11 mouse cellular contexts compared by ENCODE assay signal in the genomic region with DNA sequence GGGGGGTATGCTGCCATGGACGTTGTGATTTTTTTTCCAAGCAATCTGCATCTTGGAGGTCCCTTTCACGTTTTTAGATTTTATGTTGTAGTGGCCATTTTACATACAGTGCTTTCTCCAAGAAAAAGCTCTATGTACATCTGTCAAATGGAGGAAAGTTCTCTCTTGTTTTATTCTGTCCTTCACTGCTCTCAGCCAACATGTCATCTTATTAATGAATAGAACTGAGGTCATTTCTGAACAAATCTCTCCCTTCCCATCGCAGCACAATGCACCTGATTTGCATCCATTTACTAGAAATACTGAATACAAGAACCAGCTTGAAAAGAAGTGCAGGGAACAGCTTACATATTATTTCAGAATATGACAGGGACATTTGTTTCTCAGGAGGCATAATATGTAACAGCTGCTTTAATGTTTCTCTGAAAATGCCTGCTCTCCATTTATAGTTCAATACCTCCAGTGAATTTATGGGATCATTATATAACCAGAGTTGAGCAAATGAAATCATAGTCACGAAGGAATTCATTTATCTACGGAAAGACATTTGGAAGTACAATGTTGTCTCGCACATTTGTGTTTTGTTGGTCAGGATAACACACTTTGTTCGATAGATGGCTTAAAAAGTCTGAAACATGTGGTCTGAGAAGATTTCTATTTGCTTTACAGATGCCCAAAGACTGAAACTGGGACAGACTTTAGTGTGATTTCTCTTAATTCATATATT.
DNase-seq lines count a peak whose midpoint lies in the region; ATAC-seq and TF ChIP-seq lines count a peak whose summit lies in the region.
"Had no signal": no experiment of that assay in that cellular context is flagged by ENCODE, and none has a peak within 500 bp of the region (broad histone marks: within the 10 kb centered on the region; RNA-seq: fewer than 3 reads in every experiment).

No protein-coding gene starts in this region.

- H3K27me3 ChIP-seq in embryonic facial prominence, embryonic 11.5 days (ENCODE audit: control insufficient read depth, insufficient read depth, low read length) = no peaks in the 10 kb centered on the region
- H3K27me3 ChIP-seq in embryonic facial prominence, embryonic 10.5 days (replicated peaks; ENCODE audit: low read depth, poor library complexity, severe bottlenecking) = no peaks in the 10 kb centered on the region
- no peaks in the 10 kb centered on the region for H3K27me3 ChIP-seq in embryonic facial prominence, embryonic 12.5 days
- no peaks in the 10 kb centered on the region for H3K27me3 ChIP-seq in hindbrain, embryonic 11.5 days (ENCODE audit: control insufficient read depth, insufficient read depth, low read length)
- no peaks in the 10 kb centered on the region for H3K27me3 ChIP-seq in midbrain, postnatal 0 days (ENCODE audit: insufficient read depth, low read length)
- no peaks in the 10 kb centered on the region for H3K27me3 ChIP-seq in heart, embryonic 12.5 days (replicated peaks)
- H3K27me3 ChIP-seq: limb, embryonic 12.5 days had no signal

- H3K27ac ChIP-seq in embryonic facial prominence, embryonic 11.5 days (replicated peaks; ENCODE audit: low read depth, low read length) = no peak overlapping the region
- no peak overlapping the region for H3K27ac ChIP-seq in embryonic facial prominence, embryonic 10.5 days (replicated peaks)
- H3K27ac ChIP-seq in embryonic facial prominence, embryonic 12.5 days = no peak overlapping the region
- peak overlapping the region; percentile 82 for H3K27ac ChIP-seq in hindbrain, embryonic 11.5 days (ENCODE audit: low read depth, low read length)
- peak overlapping the region; percentile 94 for H3K27ac ChIP-seq in midbrain, postnatal 0 days (ENCODE audit: low read depth, low read length)
- H3K27ac ChIP-seq in heart, embryonic 12.5 days (ENCODE audit: poor library complexity, severe bottlenecking) = no peak overlapping the region
- H3K27ac ChIP-seq: limb, embryonic 12.5 days had no signal

- intact Hi-C loops in heart, postnatal 14 days (cut with DNase I) = no loop called here

- no peak for ATAC-seq in embryonic facial prominence, embryonic 11.5 days (replicated peaks; ENCODE audit: insufficient number of reproducible peaks, low FRiP score, low TSS enrichment, low read depth)
- ATAC-seq in embryonic facial prominence, embryonic 12.5 days (ENCODE audit: insufficient number of reproducible peaks, insufficient read depth, low FRiP score, low TSS enrichment) = no peak
- no peak; the same call in 1 of the 2 replicates for ATAC-seq in hindbrain, embryonic 11.5 days (ENCODE audit: low FRiP score)
- no peak for ATAC-seq in midbrain, postnatal 0 days (ENCODE audit: low FRiP score)
- no peak for ATAC-seq in heart, embryonic 12.5 days (ENCODE audit: insufficient number of reproducible peaks, low FRiP score)

- H3K9ac ChIP-seq in embryonic facial prominence, embryonic 11.5 days (replicated peaks; ENCODE audit: low read length) = no peak overlapping the region
- no peak overlapping the region for H3K9ac ChIP-seq in embryonic facial prominence, embryonic 12.5 days
- H3K9ac ChIP-seq in hindbrain, embryonic 11.5 days (ENCODE audit: low read depth, low read length) = no peak overlapping the region
- H3K9ac ChIP-seq in midbrain, postnatal 0 days (replicated peaks; ENCODE audit: low read length, poor library complexity, severe bottlenecking) = peak overlapping the region; percentile 74
- no peak overlapping the region for H3K9ac ChIP-seq in heart, embryonic 12.5 days
- H3K9ac ChIP-seq: limb, embryonic 12.5 days had no signal

- H3K4me3 ChIP-seq in embryonic facial prominence, embryonic 11.5 days (ENCODE audit: low read depth, low read length) = no peak overlapping the region
- H3K4me3 ChIP-seq in embryonic facial prominence, embryonic 10.5 days = no peak overlapping the region
- no peak overlapping the region for H3K4me3 ChIP-seq in embryonic facial prominence, embryonic 12.5 days
- H3K4me3 ChIP-seq in hindbrain, embryonic 11.5 days (ENCODE audit: low read depth, low read length) = 0 out of 2 replicates have a peak overlapping the region, but pooled peaks have one; percentile 6
- peak overlapping the region; percentile 36 for H3K4me3 ChIP-seq in midbrain, postnatal 0 days (ENCODE audit: low read depth, low read length)
- H3K4me3 ChIP-seq in heart, embryonic 12.5 days = no peak overlapping the region

- 75% methylated on average over 7 of the region's 7 CpGs for WGBS in embryonic facial prominence, embryonic 11.5 days
- 85% methylated on average over 7 of the region's 7 CpGs for WGBS in embryonic facial prominence, embryonic 10.5 days
- 73% methylated on average over 7 of the region's 7 CpGs for WGBS in embryonic facial prominence, embryonic 12.5 days
- 60% methylated on average over 7 of the region's 7 CpGs for WGBS in hindbrain, embryonic 11.5 days
- 15% methylated on average over 7 of the region's 7 CpGs for WGBS in midbrain, postnatal 0 days
- 75% methylated on average over 7 of the region's 7 CpGs for WGBS in heart, embryonic 12.5 days

- H3K4me1 ChIP-seq in embryonic facial prominence, embryonic 11.5 days (ENCODE audit: control insufficient read depth, insufficient read depth, low read length) = no peaks in the 10 kb centered on the region
- peaks cover 23% of the 10 kb centered on the region for H3K4me1 ChIP-seq in embryonic facial prominence, embryonic 10.5 days
- peaks cover 28% of the 10 kb centered on the region for H3K4me1 ChIP-seq in embryonic facial prominence, embryonic 12.5 days
- no peaks in the 10 kb centered on the region for H3K4me1 ChIP-seq in hindbrain, embryonic 11.5 days (replicated peaks; ENCODE audit: control insufficient read depth, insufficient read depth, low read length)
- H3K4me1 ChIP-seq in midbrain, postnatal 0 days (ENCODE audit: insufficient read depth, low read length) = no peaks in the 10 kb centered on the region
- H3K4me1 ChIP-seq in heart, embryonic 12.5 days (replicated peaks) = 0 out of 2 replicates have a peak, but pooled peaks cover 4% of the 10 kb centered on the region

- no peaks in the 10 kb centered on the region for H3K36me3 ChIP-seq in embryonic facial prominence, embryonic 11.5 days (replicated peaks; ENCODE audit: control insufficient read depth, insufficient read depth, low read depth, low read length)
- H3K36me3 ChIP-seq in embryonic facial prominence, embryonic 10.5 days (replicated peaks) = no peaks in the 10 kb centered on the region
- H3K36me3 ChIP-seq in embryonic facial prominence, embryonic 12.5 days = no peaks in the 10 kb centered on the region
- H3K36me3 ChIP-seq in hindbrain, embryonic 11.5 days (ENCODE audit: control insufficient read depth, insufficient read depth, low read length) = no peaks in the 10 kb centered on the region
- no peaks in the 10 kb centered on the region for H3K36me3 ChIP-seq in midbrain, postnatal 0 days (ENCODE audit: insufficient read depth, low read length)
- H3K36me3 ChIP-seq in heart, embryonic 12.5 days = no peaks in the 10 kb centered on the region
- H3K36me3 ChIP-seq: limb, embryonic 12.5 days had no signal

- TF ChIP-seq CTCF in midbrain, postnatal 0 days (IDR thresholded peaks at IDR 0.05) = no peak

- no peaks in the 10 kb centered on the region for H3K9me3 ChIP-seq in embryonic facial prominence, embryonic 11.5 days (replicated peaks; ENCODE audit: control insufficient read depth, low read length)
- H3K9me3 ChIP-seq in embryonic facial prominence, embryonic 10.5 days = no peaks in the 10 kb centered on the region
- H3K9me3 ChIP-seq in embryonic facial prominence, embryonic 12.5 days = no peaks in the 10 kb centered on the region
- no peaks in the 10 kb centered on the region for H3K9me3 ChIP-seq in hindbrain, embryonic 11.5 days (ENCODE audit: control insufficient read depth, low read length)
- H3K9me3 ChIP-seq in midbrain, postnatal 0 days (ENCODE audit: low read length) = no peaks in the 10 kb centered on the region
- no peaks in the 10 kb centered on the region for H3K9me3 ChIP-seq in heart, embryonic 12.5 days (replicated peaks)
- H3K9me3 ChIP-seq: limb, embryonic 12.5 days had no signal

- peak; percentile 14 for DNase-seq in embryonic facial prominence, embryonic 11.5 days (ENCODE audit: low spot score)
- DNase-seq in embryonic facial prominence, embryonic 10.5 days (ENCODE audit: low spot score) = no peak
- DNase-seq in hindbrain, embryonic 11.5 days (ENCODE audit: low spot score) = peak; percentile 20
- peak; percentile 44 for DNase-seq in midbrain, postnatal 0 days (ENCODE audit: low spot score)
- DNase-seq in kidney, adult 9 months = no peak
- DNase-seq in heart, postnatal 14 days = no peak
- DNase-seq: kidney, postnatal 25 days; lung, postnatal 10 days had no signal

- H3K4me2 ChIP-seq in embryonic facial prominence, embryonic 11.5 days (ENCODE audit: low read depth, low read length) = no peak overlapping the region
- H3K4me2 ChIP-seq in embryonic facial prominence, embryonic 12.5 days (replicated peaks) = 0 out of 2 replicates have a peak overlapping the region, but pooled peaks have one; percentile 13
- peak overlapping the region; percentile 27 for H3K4me2 ChIP-seq in hindbrain, embryonic 11.5 days (replicated peaks; ENCODE audit: low read depth, low read length)
- peak overlapping the region; percentile 64 for H3K4me2 ChIP-seq in midbrain, postnatal 0 days (ENCODE audit: low read depth, low read length, poor library complexity, severe bottlenecking)
- H3K4me2 ChIP-seq in heart, embryonic 12.5 days = no peak overlapping the region

Comparison
In these comparisons a context has a peak if more than half of its experiments do, and no peak if none do; other contexts are left out.
1. DNase-seq: peak in embryonic facial prominence, embryonic 11.5 days (single experiment), hindbrain, embryonic 11.5 days (single experiment) and midbrain, postnatal 0 days (single experiment); none in embryonic facial prominence, embryonic 10.5 days (single experiment), kidney, adult 9 months (single experiment) and heart, postnatal 14 days (0 of 2).
2. H3K4me2 ChIP-seq: peak in embryonic facial prominence, embryonic 12.5 days (single experiment), hindbrain, embryonic 11.5 days (single experiment) and midbrain, postnatal 0 days (single experiment); none in embryonic facial prominence, embryonic 11.5 days (single experiment) and heart, embryonic 12.5 days (single experiment).
3. H3K27ac ChIP-seq: peak in hindbrain, embryonic 11.5 days (single experiment) and midbrain, postnatal 0 days (single experiment); none in embryonic facial prominence, embryonic 11.5 days (single experiment), embryonic facial prominence, embryonic 10.5 days (single experiment), embryonic facial prominence, embryonic 12.5 days (single experiment) and heart, embryonic 12.5 days (single experiment).
4. H3K4me3 ChIP-seq: peak in hindbrain, embryonic 11.5 days (single experiment) and midbrain, postnatal 0 days (single experiment); none in embryonic facial prominence, embryonic 11.5 days (single experiment), embryonic facial prominence, embryonic 10.5 days (single experiment), embryonic facial prominence, embryonic 12.5 days (single experiment) and heart, embryonic 12.5 days (single experiment).